Mouse (Mus musculus): Measurements from ENCODE around the gene Bcl7a. TPM values are rescaled to one million over a fixed set of nuclear protein-coding genes. Genes with fewer than 3 reads are reported as not detected.

Gene Bcl7a
- polyA plus RNA-seq, 1 experiment, result 3.6 TPM

DNA sequence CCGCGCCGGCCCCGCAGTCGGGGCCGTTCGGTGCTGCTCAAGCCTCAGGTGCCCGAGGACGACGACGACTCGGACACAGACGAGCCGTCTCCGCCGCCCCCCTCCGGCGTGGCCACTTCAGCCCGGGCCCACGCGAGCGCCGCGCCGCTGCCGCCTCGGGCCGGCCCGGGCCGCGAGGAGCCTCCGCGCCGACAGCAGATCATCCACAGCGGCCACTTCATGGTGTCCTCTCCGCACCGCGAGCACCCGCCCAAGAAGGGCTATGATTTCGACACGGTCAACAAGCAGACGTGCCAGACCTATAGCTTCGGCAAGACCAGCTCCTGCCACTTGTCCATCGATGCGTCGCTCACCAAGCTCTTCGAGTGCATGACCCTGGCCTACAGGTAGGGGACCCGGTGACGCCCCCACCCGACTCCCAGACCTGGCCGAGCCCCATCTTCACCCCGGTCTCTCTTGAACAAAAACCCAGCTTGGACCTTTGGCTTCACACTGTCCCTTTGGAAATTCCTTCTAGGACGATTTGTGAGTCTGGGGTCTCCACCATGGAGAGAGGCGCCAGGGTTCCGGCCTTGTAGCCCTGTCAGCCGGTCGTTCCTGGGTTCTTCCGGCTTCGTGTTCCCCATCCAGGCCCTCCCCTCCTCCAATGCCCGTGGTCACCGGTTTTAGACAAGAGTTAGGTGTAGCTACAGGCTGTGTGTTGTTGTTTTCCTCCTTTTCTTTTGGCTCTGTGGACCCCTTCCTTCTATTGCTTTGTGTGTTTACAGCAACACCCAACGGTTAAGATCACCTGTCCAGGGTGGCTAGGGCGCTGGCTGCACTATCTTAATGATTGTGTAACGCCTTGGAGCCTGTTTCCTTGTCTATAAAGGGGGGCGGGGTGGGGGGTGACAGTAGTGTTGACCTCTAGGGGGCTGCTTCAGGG lies 51.6 kb downstream of the Bcl7a start:
- Histone ChIP-seq H3ac (ENCODE audit: control insufficient read depth, insufficient read length) (peak overlapping the region; percentile 61), H3K27me3 (ENCODE audit: control insufficient read depth, insufficient read depth, insufficient read length) (no peaks in the 10 kb centered on the region), H3K36me3 (ENCODE audit: control insufficient read depth, insufficient read depth) (no peaks in the 10 kb centered on the region), H3K79me2 (ENCODE audit: control insufficient read depth, insufficient read depth) (peaks cover 13% of the 10 kb centered on the region), H3K4me3 (peak overlapping the region; percentile 68), H3K4me2 (ENCODE audit: low read depth) (peak overlapping the region; percentile 95)
- TF ChIP-seq POLR2AphosphoS2 (IDR thresholded peaks at IDR 0.05; ENCODE audit: insufficient read length, low read depth) (no peak), E2F4 (IDR thresholded peaks at IDR 0.05; ENCODE audit: insufficient read depth) (no peak), POLR2A (IDR thresholded peaks at IDR 0.05; ENCODE audit: insufficient read length, low read depth) (no peak), MYOD1 (IDR thresholded peaks at IDR 0.05; ENCODE audit: control insufficient read depth in 1 of 3, insufficient read length in 2 of 3, low read depth in 2 of 3) (no peak), TCF12 (IDR thresholded peaks at IDR 0.05; ENCODE audit: insufficient read depth, poor library complexity, severe bottlenecking) (no peak), SRF (IDR thresholded peaks at IDR 0.05; ENCODE audit: control insufficient read depth, insufficient read length, low read depth) (no peak), REST (IDR thresholded peaks at IDR 0.05; ENCODE audit: insufficient read depth, insufficient read length) (no peak), TCF3 (IDR thresholded peaks at IDR 0.05; ENCODE audit: insufficient read length, low read depth) (no peak), MYOG (IDR thresholded peaks at IDR 0.05; ENCODE audit: control insufficient read depth in 1 of 3, insufficient read depth in 1 of 3, insufficient read length in 2 of 3, low read depth in 2 of 3) (no peak)

DNA sequence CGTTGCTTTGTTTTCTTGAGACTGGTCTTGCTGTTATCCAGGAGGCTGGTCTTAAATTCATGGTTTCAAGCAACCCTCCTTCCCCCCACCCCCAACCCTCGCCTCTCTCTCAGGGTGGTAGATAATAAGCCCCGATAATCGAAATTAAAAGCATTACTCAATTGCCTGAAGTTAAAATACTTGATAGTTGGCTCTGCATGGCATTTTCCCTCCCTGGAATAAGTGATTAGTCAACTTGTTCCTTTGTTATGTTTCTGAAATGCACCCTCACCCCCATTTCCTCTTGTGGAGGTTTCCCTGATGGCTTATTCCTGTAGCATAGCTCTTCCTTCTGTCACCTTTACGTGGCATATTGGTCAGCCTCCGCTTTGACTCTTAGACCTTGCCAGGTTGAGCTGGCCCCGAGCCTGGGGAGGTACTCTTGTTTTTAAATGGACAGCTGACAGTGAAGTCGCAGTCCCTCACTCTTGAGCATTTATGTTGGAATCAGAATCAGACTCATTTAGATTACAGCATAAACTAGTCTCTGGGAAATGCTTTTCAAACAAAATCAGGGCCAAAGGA lies 53.3 kb downstream of the Bcl7a start:
- H3K79me2 ChIP-seq (ENCODE audit: control insufficient read depth, insufficient read depth), result peaks cover 13% of the 10 kb centered on the region
- H3ac ChIP-seq (ENCODE audit: control insufficient read depth, insufficient read length), result no peak overlapping the region
- no peak for TF ChIP-seq MAX (IDR thresholded peaks at IDR 0.05; ENCODE audit: low read depth)
- no peak for TF ChIP-seq MYOG (IDR thresholded peaks at IDR 0.05; ENCODE audit: control insufficient read depth in 1 of 3, insufficient read depth in 1 of 3, insufficient read length in 2 of 3, low read depth in 2 of 3)
- TF ChIP-seq USF1 (IDR thresholded peaks at IDR 0.05; ENCODE audit: low read depth), result no peak
- no peak for TF ChIP-seq REST (IDR thresholded peaks at IDR 0.05; ENCODE audit: insufficient read depth, insufficient read length)
- no peak for TF ChIP-seq MYOD1 (IDR thresholded peaks at IDR 0.05; ENCODE audit: control insufficient read depth in 1 of 3, insufficient read length in 2 of 3, low read depth in 2 of 3)
- TF ChIP-seq POLR2A (IDR thresholded peaks at IDR 0.05; ENCODE audit: insufficient read length, low read depth), result no peak
- TF ChIP-seq CEBPB (IDR thresholded peaks at IDR 0.05; ENCODE audit: insufficient read depth, poor library complexity, severe bottlenecking), result no peak
- TF ChIP-seq TCF3 (IDR thresholded peaks at IDR 0.05; ENCODE audit: insufficient read length, low read depth), result no peak
- no peaks in the 10 kb centered on the region for H3K36me3 ChIP-seq (ENCODE audit: control insufficient read depth, insufficient read depth)
- H3K27me3 ChIP-seq (ENCODE audit: control insufficient read depth, insufficient read depth, insufficient read length), result no peaks in the 10 kb centered on the region
- no peak overlapping the region for H3K4me2 ChIP-seq (ENCODE audit: low read depth)
- no peak overlapping the region for H3K4me3 ChIP-seq

DNA sequence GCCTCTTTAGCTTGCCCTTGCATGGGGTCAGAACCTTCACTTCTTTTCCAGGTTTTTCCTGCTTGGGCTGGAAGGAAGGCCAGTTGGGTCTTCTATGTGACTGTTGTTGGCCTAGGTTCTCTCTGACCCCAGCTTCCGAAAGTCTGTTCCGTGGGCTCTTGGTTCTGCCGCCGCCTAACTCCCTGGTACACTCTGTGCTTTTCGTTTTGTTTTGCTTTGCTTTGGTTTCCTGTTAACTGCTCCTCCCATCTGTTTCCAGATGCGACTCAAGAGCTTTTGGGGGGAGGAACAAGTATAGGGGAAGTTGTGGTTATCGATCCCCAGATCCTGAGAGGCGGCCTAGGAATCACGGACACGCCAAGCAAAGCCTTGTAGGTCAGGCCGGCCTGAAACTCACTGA lies 54.2 kb downstream of the Bcl7a start:
- Histone ChIP-seq H3K36me3 (ENCODE audit: control insufficient read depth, insufficient read depth) (no peaks in the 10 kb centered on the region), H3K79me2 (ENCODE audit: control insufficient read depth, insufficient read depth) (peaks cover 13% of the 10 kb centered on the region), H3K4me3 (no peak overlapping the region), H3K27me3 (ENCODE audit: control insufficient read depth, insufficient read depth, insufficient read length) (no peaks in the 10 kb centered on the region), H3K4me2 (ENCODE audit: low read depth) (no peak overlapping the region), H3ac (ENCODE audit: control insufficient read depth, insufficient read length) (no peak overlapping the region)
- TF ChIP-seq REST (IDR thresholded peaks at IDR 0.05; ENCODE audit: insufficient read depth, insufficient read length) (no peak), CEBPB (IDR thresholded peaks at IDR 0.05; ENCODE audit: insufficient read depth, poor library complexity, severe bottlenecking) (no peak), SRF (IDR thresholded peaks at IDR 0.05; ENCODE audit: control insufficient read depth, insufficient read length, low read depth) (no peak), POLR2A (IDR thresholded peaks at IDR 0.05; ENCODE audit: insufficient read length, low read depth) (no peak), USF1 (IDR thresholded peaks at IDR 0.05; ENCODE audit: low read depth) (no peak), MAX (IDR thresholded peaks at IDR 0.05; ENCODE audit: low read depth) (no peak), MYOG (IDR thresholded peaks at IDR 0.05; ENCODE audit: control insufficient read depth in 1 of 3, insufficient read depth in 1 of 3, insufficient read length in 2 of 3, low read depth in 2 of 3) (no peak), TCF12 (IDR thresholded peaks at IDR 0.05; ENCODE audit: insufficient read depth, poor library complexity, severe bottlenecking) (no peak), POLR2AphosphoS2 (IDR thresholded peaks at IDR 0.05; ENCODE audit: insufficient read length, low read depth) (no peak), TCF3 (IDR thresholded peaks at IDR 0.05; ENCODE audit: insufficient read length, low read depth) (no peak), MYOD1 (IDR thresholded peaks at IDR 0.05; ENCODE audit: control insufficient read depth in 1 of 3, insufficient read length in 2 of 3, low read depth in 2 of 3) (no peak), E2F4 (IDR thresholded peaks at IDR 0.05; ENCODE audit: insufficient read depth) (no peak)

DNA sequence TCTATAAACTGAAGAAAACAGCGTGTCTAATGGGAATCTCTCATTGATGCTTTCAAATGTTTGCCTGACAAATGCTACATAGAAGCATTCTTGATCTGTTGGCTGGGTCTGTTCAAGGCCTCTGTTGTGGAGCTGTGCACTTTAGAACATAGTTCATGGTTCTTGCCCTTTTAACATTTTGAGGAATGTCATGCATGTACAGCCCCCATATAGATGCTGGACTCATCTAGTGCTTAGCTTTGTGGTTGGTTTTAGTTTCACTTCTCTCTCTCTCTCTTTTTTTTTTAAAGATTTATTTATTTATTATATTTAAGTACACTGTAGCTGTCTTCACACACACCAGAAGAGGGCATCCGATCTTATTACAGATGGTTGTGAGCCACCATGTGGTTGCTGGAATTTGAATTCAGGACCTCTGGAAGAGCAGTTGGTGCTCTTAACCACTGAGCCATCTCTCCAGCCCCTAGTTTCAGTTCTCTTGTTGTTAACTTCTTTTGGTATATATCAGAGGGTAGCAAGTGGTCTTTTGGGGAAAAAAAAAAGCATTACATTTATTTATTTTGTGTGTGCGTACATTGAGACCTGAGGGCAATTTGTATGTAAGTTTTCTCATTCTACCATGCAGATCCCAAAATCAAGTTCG lies 55.3 kb downstream of the Bcl7a start:
- no peak for TF ChIP-seq CEBPB (IDR thresholded peaks at IDR 0.05; ENCODE audit: insufficient read depth, poor library complexity, severe bottlenecking)
- no peak for TF ChIP-seq POLR2A (IDR thresholded peaks at IDR 0.05; ENCODE audit: insufficient read length, low read depth)
- no peak for TF ChIP-seq POLR2AphosphoS2 (IDR thresholded peaks at IDR 0.05; ENCODE audit: insufficient read length, low read depth)
- no peak for TF ChIP-seq E2F4 (IDR thresholded peaks at IDR 0.05; ENCODE audit: insufficient read depth)
- no peak for TF ChIP-seq SRF (IDR thresholded peaks at IDR 0.05; ENCODE audit: control insufficient read depth, insufficient read length, low read depth)
- TF ChIP-seq TCF3 (IDR thresholded peaks at IDR 0.05; ENCODE audit: insufficient read length, low read depth), result no peak
- no peak for TF ChIP-seq REST (IDR thresholded peaks at IDR 0.05; ENCODE audit: insufficient read depth, insufficient read length)
- no peak for TF ChIP-seq MAX (IDR thresholded peaks at IDR 0.05; ENCODE audit: low read depth)

More for the DNA sequence above, 55.3 kb downstream of the Bcl7a start:
- H3K27me3 ChIP-seq (ENCODE audit: control insufficient read depth, insufficient read depth, insufficient read length), result no peaks in the 10 kb centered on the region
- peaks cover 13% of the 10 kb centered on the region for H3K79me2 ChIP-seq (ENCODE audit: control insufficient read depth, insufficient read depth)
- H3K36me3 ChIP-seq (ENCODE audit: control insufficient read depth, insufficient read depth), result no peaks in the 10 kb centered on the region
- no peak overlapping the region for H3ac ChIP-seq (ENCODE audit: control insufficient read depth, insufficient read length)
- H3K4me2 ChIP-seq (ENCODE audit: low read depth), result no peak overlapping the region
- H3K4me3 ChIP-seq, result no peak overlapping the region

Measured in myocyte (in vitro differentiated cells).